Mouse (Mus musculus) ES-Bruce4 (cell line): Measurements from ENCODE around the gene Dnajc3. TPM values are rescaled to one million over a fixed set of nuclear protein-coding genes. Genes with fewer than 3 reads are reported as not detected.
A peak's percentile ranks its signal among the peaks of the same experiment; 100 is the strongest.

Experiments used
- H3K27ac ChIP-seq: 2 replicates; pipeline ENCODE4 v1.5.1; 2012; ENCODE audit warnings: low read length, inconsistent platforms; ENCODE audit not compliant: insufficient read depth
- H3K27me3 ChIP-seq: 2 replicates; pipeline ENCODE4 v1.6.1; 2012; ENCODE audit warnings: mild to moderate bottlenecking, low read length, inconsistent platforms; ENCODE audit not compliant: control insufficient read depth, poor library complexity, insufficient read depth, severe bottlenecking
- H3K36me3 ChIP-seq: 2 replicates; pipeline ENCODE4 v1.6.1; 2012; ENCODE audit warnings: inconsistent platforms, mild to moderate bottlenecking, low read length, moderate library complexity; ENCODE audit not compliant: control insufficient read depth, poor library complexity, insufficient read depth, severe bottlenecking
- H3K4me1 ChIP-seq: one replicate; pipeline ENCODE4 v1.8.1; 2011; ENCODE audit warnings: low read length; ENCODE audit not compliant: control insufficient read depth, insufficient read depth
- H3K4me3 ChIP-seq: 2 replicates; pipeline ENCODE4 v1.5.1; 2011; ENCODE audit warnings: low read depth, mild to moderate bottlenecking, low read length
- H3K9ac ChIP-seq: 2 replicates; pipeline ENCODE4 v1.6.1; 2012; ENCODE audit warnings: low read depth, mild to moderate bottlenecking, inconsistent platforms; ENCODE audit not compliant: poor library complexity, severe bottlenecking
- H3K9me3 ChIP-seq: replicated peaks from 2 replicates; pipeline ENCODE4 v1.6.1; 2012; ENCODE audit warnings: mild to moderate bottlenecking, low read length, inconsistent platforms; ENCODE audit not compliant: control insufficient read depth, poor library complexity, insufficient read depth, severe bottlenecking
- CTCF ChIP-seq: IDR thresholded peaks from one replicate; pipeline ENCODE4 v1.8.1; 2011; ENCODE audit warnings: low read depth, low read length
- EP300 ChIP-seq: IDR thresholded peaks from 2 replicates; pipeline ENCODE4 v1.6.1; 2011; ENCODE audit warnings: low read depth, low read length; ENCODE audit not compliant: insufficient read depth
- POLR2A ChIP-seq: IDR thresholded peaks from one replicate; pipeline ENCODE4 v1.8.1; 2011; ENCODE audit warnings: low read length; ENCODE audit not compliant: insufficient read depth
- polyA plus RNA-seq: library from polyadenylated mRNA; stranded (reverse); fragments of >200 nt; gene quantifications from 2 replicates; pipeline ENCODE4 v1.2.4, GENCODE M21; 2011; ENCODE audit warnings: low read depth; ENCODE audit not compliant: missing spikeins, insufficient read depth, insufficient read length

The Dnajc3 gene
- polyA plus RNA-seq, 1 experiment: 33.2 TPM

GRCm38 (mm10) chr14:119003320-119003719 lies 65.5 kb downstream of the Dnajc3 start:
- no peak overlapping the region for H3K27ac ChIP-seq
- H3K4me1 ChIP-seq: no peaks in the 10 kb centered on the region
- no peak overlapping the region for H3K4me3 ChIP-seq
- peaks cover under 1% of the 10 kb centered on the region for H3K36me3 ChIP-seq
- TF ChIP-seq CTCF (peak; percentile 39), POLR2A (no peak), EP300 (no peak)
- no peaks in the 10 kb centered on the region for H3K27me3 ChIP-seq
- no peaks in the 10 kb centered on the region for H3K9me3 ChIP-seq
- H3K9ac ChIP-seq: no peak overlapping the region

- Histone ChIP-seq H3K9me3 (no peaks in the 10 kb centered on the region), H3K27ac (peak overlapping the region; percentile 35; the same call in 1 of the 2 replicates), H3K4me3 (peak overlapping the region; percentile 38), H3K9ac (peak overlapping the region; percentile 33; the same call in 1 of the 2 replicates), H3K36me3 (no peaks in the 10 kb centered on the region; the same call in 1 of the 2 replicates), H3K27me3 (no peaks in the 10 kb centered on the region), H3K4me1 (no peaks in the 10 kb centered on the region)
- TF ChIP-seq POLR2A (no peak), EP300 (no peak), CTCF (no peak)
These were observed 68.1 kb downstream of the Dnajc3 start for GRCm38 (mm10) chr14:119005834-119006233.

GRCm38 (mm10) chr14:119006441-119007102 lies 68.8 kb downstream of the Dnajc3 start:
- Histone ChIP-seq H3K4me3 (peak overlapping the region; percentile 78), H3K36me3 (no peaks in the 10 kb centered on the region; the same call in 1 of the 2 replicates), H3K27ac (peak overlapping the region; percentile 83), H3K4me1 (no peaks in the 10 kb centered on the region), H3K27me3 (no peaks in the 10 kb centered on the region), H3K9ac (peak overlapping the region; percentile 33), H3K9me3 (no peaks in the 10 kb centered on the region)
- TF ChIP-seq EP300 (no peak), POLR2A (no peak), CTCF (no peak)

- H3K27me3 ChIP-seq: no peaks in the 10 kb centered on the region
- peak overlapping the region; percentile 83 for H3K27ac ChIP-seq
- H3K9me3 ChIP-seq: no peaks in the 10 kb centered on the region
- peak overlapping the region; percentile 78 for H3K4me3 ChIP-seq
- peak overlapping the region; percentile 44 for H3K9ac ChIP-seq
- H3K4me1 ChIP-seq: no peaks in the 10 kb centered on the region
- TF ChIP-seq EP300 (peak; percentile 36; the same call in 1 of the 2 replicates), POLR2A (peak; percentile 53), CTCF (no peak)
- H3K36me3 ChIP-seq: no peaks in the 10 kb centered on the region; the same call in 1 of the 2 replicates
These were observed 69.6 kb downstream of the Dnajc3 start for GRCm38 (mm10) chr14:119007103-119007951.

GRCm38 (mm10) chr14:119008031-119008590 lies 70.3 kb downstream of the Dnajc3 start:
- H3K27ac ChIP-seq: no peak overlapping the region

More at GRCm38 (mm10) chr14:119008031-119008590, 70.3 kb downstream of the Dnajc3 start:
- H3K36me3 ChIP-seq: no peaks in the 10 kb centered on the region
- H3K4me3 ChIP-seq: no peak overlapping the region
- no peaks in the 10 kb centered on the region for H3K4me1 ChIP-seq
- TF ChIP-seq CTCF: no peak
- TF ChIP-seq EP300: no peak
- no peak for TF ChIP-seq POLR2A
- H3K9me3 ChIP-seq: no peaks in the 10 kb centered on the region
- H3K9ac ChIP-seq: peak overlapping the region; percentile 44
- H3K27me3 ChIP-seq: no peaks in the 10 kb centered on the region
